23 mouse cellular contexts compared by ENCODE assay signal in genomic region chr17:36972791-36973190, GRCm38 (mm10). TPM values are rescaled to one million over a fixed set of nuclear protein-coding genes. Genes with fewer than 3 reads are reported as not detected.
DNase-seq lines count a peak whose midpoint lies in the region; ATAC-seq lines count a peak whose summit lies in the region.
"Had no signal": no experiment of that assay in that cellular context is flagged by ENCODE, and none has a peak within 500 bp of the region (broad histone marks: within the 10 kb centered on the region; RNA-seq: fewer than 3 reads in every experiment).

No protein-coding gene starts in this region.

- WGBS in kidney, embryonic 16.5 days, result 84% methylated on average over 3 of the region's 3 CpGs
- WGBS in hindbrain, embryonic 14.5 days, result 85% methylated on average over 3 of the region's 3 CpGs

- H3K4me3 ChIP-seq in kidney, embryonic 16.5 days (ENCODE audit: low read length), result no peak overlapping the region
- H3K4me3 ChIP-seq in hindbrain, embryonic 14.5 days (replicated peaks; ENCODE audit: low read length), result no peak overlapping the region
- H3K4me3 ChIP-seq: embryonic facial prominence, embryonic 15.5 days; heart, embryonic 10.5 days; liver, embryonic 15.5 days; midbrain, embryonic 15.5 days had no signal

- H3K4me2 ChIP-seq in kidney, embryonic 16.5 days (replicated peaks; ENCODE audit: low read depth, low read length), result no peak overlapping the region
- H3K4me2 ChIP-seq in hindbrain, embryonic 14.5 days (replicated peaks), result no peak overlapping the region
- H3K4me2 ChIP-seq: embryonic facial prominence, embryonic 15.5 days; liver, embryonic 15.5 days; midbrain, embryonic 15.5 days had no signal

- H3K4me1 ChIP-seq in kidney, embryonic 16.5 days (ENCODE audit: insufficient read depth, low read length), result no peaks in the 10 kb centered on the region
- no peaks in the 10 kb centered on the region for H3K4me1 ChIP-seq in hindbrain, embryonic 14.5 days (replicated peaks; ENCODE audit: control insufficient read depth, insufficient read depth, low read length)
- H3K4me1 ChIP-seq: embryonic facial prominence, embryonic 15.5 days; heart, embryonic 10.5 days; liver, embryonic 15.5 days; midbrain, embryonic 15.5 days had no signal

- ATAC-seq in CD4-positive, CD25-positive, alpha-beta regulatory T cell, adult 4 months, result peak; percentile 86
- peak; percentile 37 to 53; a peak in 3 of 4 replicates for ATAC-seq in hematopoietic stem cell, adult 5-6 weeks (replicated peaks in 1 of 2; ENCODE audit: insufficient read depth in 1 of 2, low FRiP score in 2 of 2, low TSS enrichment in 1 of 2, low read depth in 1 of 2, poor library complexity in 2 of 2, severe bottlenecking in 2 of 2)
- ATAC-seq in kidney, embryonic 16.5 days (ENCODE audit: low FRiP score, low TSS enrichment), result no peak
- no peak for ATAC-seq in hindbrain, embryonic 14.5 days (ENCODE audit: low FRiP score)
- ATAC-seq: hindbrain, embryonic 16.5 days; midbrain, embryonic 15.5 days had no signal

- no peak overlapping the region for H3K27ac ChIP-seq in kidney, embryonic 16.5 days (ENCODE audit: low read length)
- no peak overlapping the region for H3K27ac ChIP-seq in hindbrain, embryonic 14.5 days
- H3K27ac ChIP-seq: embryonic facial prominence, embryonic 15.5 days; heart, embryonic 10.5 days; liver, embryonic 15.5 days; macrophage; midbrain, embryonic 15.5 days had no signal

- peak; percentile 80 for DNase-seq in ES-CJ7 (ENCODE audit: low read depth, low spot score)
- peak; percentile 43 for DNase-seq in thymus, postnatal 14 days
- DNase-seq in hindbrain, embryonic 14.5 days (ENCODE audit: low spot score), result no peak
- DNase-seq in layer of hippocampus, postnatal 36 days, result no peak
- DNase-seq: adrenal gland, postnatal 10 days; cerebellum, adult 18-20 months; gastrocnemius, postnatal 14 days; heart, postnatal 10 days; kidney, adult 18-20 months; kidney, postnatal 25 days had no signal

- H3K36me3 ChIP-seq in kidney, embryonic 16.5 days (ENCODE audit: insufficient read depth, low read length), result no peaks in the 10 kb centered on the region
- H3K36me3 ChIP-seq in hindbrain, embryonic 14.5 days (replicated peaks; ENCODE audit: control insufficient read depth, insufficient read depth), result no peaks in the 10 kb centered on the region
- H3K36me3 ChIP-seq: embryonic facial prominence, embryonic 15.5 days; G1E; heart, embryonic 10.5 days; liver, embryonic 15.5 days; midbrain, embryonic 15.5 days had no signal

- H3K9ac ChIP-seq in kidney, embryonic 16.5 days (replicated peaks; ENCODE audit: low read length), result no peak overlapping the region
- H3K9ac ChIP-seq in hindbrain, embryonic 14.5 days, result no peak overlapping the region
- H3K9ac ChIP-seq: embryonic facial prominence, embryonic 15.5 days; liver, embryonic 15.5 days; midbrain, embryonic 15.5 days had no signal

- no peaks in the 10 kb centered on the region for H3K9me3 ChIP-seq in kidney, embryonic 16.5 days (ENCODE audit: low read length)
- no peaks in the 10 kb centered on the region for H3K9me3 ChIP-seq in hindbrain, embryonic 14.5 days (ENCODE audit: control insufficient read depth, low read length)
- H3K9me3 ChIP-seq: embryonic facial prominence, embryonic 15.5 days; G1E; heart, embryonic 10.5 days; liver, embryonic 15.5 days; midbrain, embryonic 15.5 days had no signal

- no peaks in the 10 kb centered on the region for H3K27me3 ChIP-seq in kidney, embryonic 16.5 days (ENCODE audit: insufficient read depth, low read length)
- H3K27me3 ChIP-seq in hindbrain, embryonic 14.5 days (ENCODE audit: control insufficient read depth, insufficient read depth, low read length), result no peaks in the 10 kb centered on the region
- H3K27me3 ChIP-seq: embryonic facial prominence, embryonic 15.5 days; midbrain, embryonic 15.5 days had no signal

RNA-seq across cellular contexts. Expression of gene 2410137M14Rik, which starts 8.2 kb away (rescaled TPM):
- polyA plus RNA-seq in CD4-positive, CD25-positive, alpha-beta regulatory T cell, adult 4 months (2017; shearing (Covaris generic)), result not detected
- not detected in 2 replicates for total RNA-seq in hematopoietic stem cell, adult 5-6 weeks (2017)
- not detected in 2 replicates for polyA plus RNA-seq in kidney, embryonic 16.5 days (2015; fragmentation: Nextera tagmentation; extraction: Ambion mirVana)
- polyA plus RNA-seq in hindbrain, embryonic 14.5 days (2014; fragmentation: Nextera tagmentation; extraction: Ambion mirVana), result 0.47 TPM in 1 of 2 replicates, not detected in the other
- not detected for total RNA-seq in layer of hippocampus, postnatal 36 days (2021)
- total RNA-seq: adrenal gland, postnatal 10 days; heart, postnatal 10 days; left cerebral cortex, postnatal 14 days had no signal
- polyA plus RNA-seq: embryonic facial prominence, embryonic 15.5 days; forebrain, embryonic 11.5 days; G1E; liver, embryonic 15.5 days; macrophage; small intestine, adult 2 months had no signal

RNA-seq across cellular contexts. Expression of gene Znrd1as, which starts 14.4 kb away (rescaled TPM):
- polyA plus RNA-seq in CD4-positive, CD25-positive, alpha-beta regulatory T cell, adult 4 months (2017; shearing (Covaris generic)), result 1 to 10 TPM; 5.5 to 8.2 TPM
- 9.2 and 13.8 TPM in 2 replicates for total RNA-seq in hematopoietic stem cell, adult 5-6 weeks (2017)
- 6.7 and 6.8 TPM in 2 replicates for polyA plus RNA-seq in kidney, embryonic 16.5 days (2015; fragmentation: Nextera tagmentation; extraction: Ambion mirVana)
- 3.4 and 5.1 TPM in 2 replicates for polyA plus RNA-seq in hindbrain, embryonic 14.5 days (2014; fragmentation: Nextera tagmentation; extraction: Ambion mirVana)
- 1 to 10 TPM; 6.1 to 8.8 TPM for total RNA-seq in layer of hippocampus, postnatal 36 days (2021)

RNA-seq across cellular contexts. Expression of gene Znrd1, which starts 14.4 kb away (rescaled TPM):
- 10 to 100 TPM; 67.9 to 82.1 TPM for polyA plus RNA-seq in CD4-positive, CD25-positive, alpha-beta regulatory T cell, adult 4 months (2017; shearing (Covaris generic))
- total RNA-seq in hematopoietic stem cell, adult 5-6 weeks (2017), result 45.1 and 49.9 TPM in 2 replicates
- 90.7 and 94.7 TPM in 2 replicates for polyA plus RNA-seq in kidney, embryonic 16.5 days (2015; fragmentation: Nextera tagmentation; extraction: Ambion mirVana)
- polyA plus RNA-seq in hindbrain, embryonic 14.5 days (2014; fragmentation: Nextera tagmentation; extraction: Ambion mirVana), result 50.4 and 55.7 TPM in 2 replicates
- total RNA-seq in layer of hippocampus, postnatal 36 days (2021), result 10 to 100 TPM; 37.6 to 41.3 TPM

RNA-seq across cellular contexts. Expression of gene H2-M5, which starts 16.5 kb away (rescaled TPM):
- polyA plus RNA-seq in CD4-positive, CD25-positive, alpha-beta regulatory T cell, adult 4 months (2017; shearing (Covaris generic)), result not detected
- total RNA-seq in hematopoietic stem cell, adult 5-6 weeks (2017), result not detected in 2 replicates
- 0.44 and 0.57 TPM in 2 replicates for polyA plus RNA-seq in kidney, embryonic 16.5 days (2015; fragmentation: Nextera tagmentation; extraction: Ambion mirVana)
- 0.64 and 1.0 TPM in 2 replicates for polyA plus RNA-seq in hindbrain, embryonic 14.5 days (2014; fragmentation: Nextera tagmentation; extraction: Ambion mirVana)
- 1 to 10 TPM in 1 of 2 experiments, under 1 TPM in 1; 1.00 to 1.1 TPM for total RNA-seq in layer of hippocampus, postnatal 36 days (2021)
- total RNA-seq: adrenal gland, postnatal 10 days; gastrocnemius, postnatal 14 days had no signal
- polyA plus RNA-seq: G1E; liver, embryonic 15.5 days; macrophage had no signal

RNA-seq across cellular contexts. Expression of gene Ppp1r11, which starts 21.2 kb away (rescaled TPM):
- polyA plus RNA-seq in CD4-positive, CD25-positive, alpha-beta regulatory T cell, adult 4 months (2017; shearing (Covaris generic)), result 100 to 1,000 TPM; 196 to 201 TPM
- total RNA-seq in hematopoietic stem cell, adult 5-6 weeks (2017), result 37.8 and 55.1 TPM in 2 replicates
- polyA plus RNA-seq in kidney, embryonic 16.5 days (2015; fragmentation: Nextera tagmentation; extraction: Ambion mirVana), result 111 and 116 TPM in 2 replicates
- 170 and 191 TPM in 2 replicates for polyA plus RNA-seq in hindbrain, embryonic 14.5 days (2014; fragmentation: Nextera tagmentation; extraction: Ambion mirVana)
- total RNA-seq in layer of hippocampus, postnatal 36 days (2021), result 100 to 1,000 TPM; 132 to 138 TPM

Comparison
In these comparisons a context has a peak if more than half of its experiments do, and no peak if none do; other contexts are left out.
1. ATAC-seq: peak in CD4-positive, CD25-positive, alpha-beta regulatory T cell, adult 4 months (single experiment) and hematopoietic stem cell, adult 5-6 weeks (2 of 2); none in kidney, embryonic 16.5 days (single experiment) and hindbrain, embryonic 14.5 days (single experiment).
2. DNase-seq: peak in ES-CJ7 (single experiment) and thymus, postnatal 14 days (single experiment); none in hindbrain, embryonic 14.5 days (single experiment) and layer of hippocampus, postnatal 36 days (0 of 2).